Mouse (Mus musculus): Measurements from ENCODE around the gene Plbd1.

DNA sequence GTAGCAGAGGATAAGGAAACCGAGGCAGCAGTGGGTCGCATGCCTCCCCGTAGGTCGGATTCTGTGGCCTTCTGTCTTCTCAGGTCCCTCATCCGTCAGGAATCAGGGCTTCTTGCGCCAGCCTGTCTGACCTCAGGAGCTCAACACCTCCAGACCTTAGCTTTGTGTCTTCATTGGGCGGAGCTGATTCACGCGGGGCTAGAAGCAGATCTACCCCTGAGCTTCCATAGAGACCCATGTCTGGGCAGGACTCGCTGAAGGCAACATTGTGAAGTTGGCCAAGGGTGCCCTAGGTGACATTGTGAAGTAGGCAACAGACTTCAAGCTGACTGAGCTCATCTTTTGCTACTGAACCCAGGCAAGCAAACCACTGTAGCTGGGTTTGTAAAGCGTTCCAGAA is 335 bp upstream of the Plbd1 start:
- TF ChIP-seq CTCF (conservative IDR thresholded peaks at IDR 0.05; ENCODE audit: insufficient read depth, insufficient read length, low read depth, low read length): no peak
- TF ChIP-seq POLR2A (IDR thresholded peaks at IDR 0.05; ENCODE audit: low read depth, low read length): no peak

Data from kidney, adult 2 months (tissue).